Mouse (Mus musculus): ENCODE data around the gene Dlst. TPM values are rescaled to one million over a fixed set of nuclear protein-coding genes. Genes with fewer than 3 reads are reported as not detected.

Dlst gene
- total RNA-seq (2021) = 100 to 1,000 TPM; 681 to 829 TPM

GRCm38 (mm10) chr12:85110698-85111592, at the start of gene Dlst, which contains the start of gene Prox2:
Gene Dlst (plus strand): TSS chr12:85110833.
Gene Prox2 (minus strand): TSS chr12:85110759.
- peak; percentile 89 to 93 for DNase-seq
- intact Hi-C loops (cut with DNase I) = loop anchor here (5.0 kb wide), 1 partner anchor 114 kb away; the partner anchor contains the start of gene Ylpm1

DNA sequence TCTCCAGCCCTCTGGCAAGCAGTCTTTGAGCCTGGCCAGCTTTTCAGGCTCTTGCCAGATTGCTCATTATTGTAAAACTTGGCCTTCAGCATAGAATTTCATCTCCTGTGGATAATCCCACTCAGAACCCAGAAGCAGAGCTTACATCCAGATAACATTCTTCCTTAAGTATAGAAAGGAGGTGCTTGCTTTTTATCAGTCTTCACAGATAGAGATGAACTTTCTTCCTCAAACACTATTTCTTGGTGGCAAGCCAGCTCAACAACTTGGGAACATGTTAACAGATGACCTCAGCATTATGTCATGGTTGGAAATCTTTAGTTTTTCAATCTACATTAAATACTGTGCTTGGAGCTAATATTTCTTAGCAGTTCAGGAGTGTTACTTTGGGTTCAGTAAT, 39.6 kb upstream of the Dlst start:
- intact Hi-C loops (cut with DNase I) = no loop called here

DNA sequence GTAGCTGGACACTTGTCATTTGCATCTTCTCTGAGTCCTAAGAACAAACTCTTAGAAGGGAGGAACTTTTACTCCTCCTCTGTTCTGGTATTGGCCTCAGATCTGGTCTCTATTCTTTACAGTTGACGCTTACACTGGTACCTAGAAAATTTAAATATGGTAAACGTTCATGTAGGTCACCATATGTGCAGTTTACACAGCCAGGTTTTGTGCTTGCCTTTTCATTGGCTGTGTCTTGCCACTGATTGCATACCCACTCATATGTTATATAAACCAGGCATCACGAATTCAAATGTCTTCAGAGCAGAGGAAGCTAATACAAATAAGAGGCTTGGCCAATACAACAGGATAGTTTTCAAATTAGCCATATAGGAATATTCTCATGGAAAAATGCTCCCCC, 33.5 kb upstream of the Dlst start:
- DNase-seq = no peak
- intact Hi-C loops (cut with DNase I) = no loop called here

More for the DNA sequence above, 39.6 kb upstream of the Dlst start:
- DNase-seq = no peak

GRCm38 (mm10) chr12:85084257-85084656, 26.4 kb upstream of the Dlst start:
- intact Hi-C loops (cut with DNase I) = no loop called here
- DNase-seq = no peak

DNA sequence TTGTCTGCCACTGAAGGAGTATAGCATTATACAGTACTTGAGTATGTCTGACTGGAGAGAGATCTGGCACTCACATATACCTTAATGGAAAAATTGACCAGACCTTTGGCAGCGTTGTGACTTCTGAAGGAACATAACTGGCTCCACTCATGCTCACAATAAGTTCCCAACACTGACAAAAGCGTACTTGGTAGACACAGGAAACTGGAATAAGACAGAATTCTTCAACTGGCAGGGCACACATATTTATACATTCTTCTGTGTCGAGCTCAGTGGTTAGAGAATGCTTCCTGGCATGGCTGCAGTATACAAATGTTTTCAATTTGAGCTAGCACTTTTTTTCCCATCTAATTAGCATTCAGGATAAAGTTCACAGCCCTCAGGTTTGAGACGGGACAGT, 25.7 kb upstream of the Dlst start:
- DNase-seq = no peak
- intact Hi-C loops (cut with DNase I) = no loop called here

- intact Hi-C loops (cut with DNase I) = no loop called here
- DNase-seq = no peak
These were observed 22.8 kb upstream of the Dlst start for GRCm38 (mm10) chr12:85087845-85088244.

DNA sequence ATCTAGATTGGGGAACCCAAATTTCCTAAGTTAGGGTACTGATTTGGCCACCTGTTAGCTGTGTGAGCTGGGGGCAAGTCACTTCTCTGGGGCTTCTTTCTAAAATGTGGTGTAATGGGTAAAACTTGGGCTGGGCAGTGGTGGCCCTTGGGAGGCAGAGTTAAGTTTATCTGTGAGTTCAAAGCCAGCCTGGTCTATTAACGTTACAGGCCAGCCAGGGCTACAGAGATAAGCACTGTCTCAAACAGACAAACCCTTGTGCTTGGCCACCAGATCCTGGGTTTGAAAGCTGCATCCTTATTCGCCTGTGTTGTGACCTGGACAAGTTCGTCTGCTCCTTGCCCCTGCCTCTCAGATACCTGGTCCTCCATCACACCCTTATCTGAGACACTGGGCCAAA, 19.4 kb upstream of the Dlst start:
- DNase-seq = no peak
- intact Hi-C loops (cut with DNase I) = loop anchor here (5.0 kb wide), 1 partner anchor 51 kb away; no protein-coding TSS in a partner anchor

- DNase-seq = peak; percentile 76 to 79
- intact Hi-C loops (cut with DNase I) = loop anchor here (1.0 to 5.0 kb wide), 2 partner anchors 50 to 213 kb away; no protein-coding TSS in a partner anchor
These were observed 18.4 kb upstream of the Dlst start for GRCm38 (mm10) chr12:85092214-85092613.

DNA sequence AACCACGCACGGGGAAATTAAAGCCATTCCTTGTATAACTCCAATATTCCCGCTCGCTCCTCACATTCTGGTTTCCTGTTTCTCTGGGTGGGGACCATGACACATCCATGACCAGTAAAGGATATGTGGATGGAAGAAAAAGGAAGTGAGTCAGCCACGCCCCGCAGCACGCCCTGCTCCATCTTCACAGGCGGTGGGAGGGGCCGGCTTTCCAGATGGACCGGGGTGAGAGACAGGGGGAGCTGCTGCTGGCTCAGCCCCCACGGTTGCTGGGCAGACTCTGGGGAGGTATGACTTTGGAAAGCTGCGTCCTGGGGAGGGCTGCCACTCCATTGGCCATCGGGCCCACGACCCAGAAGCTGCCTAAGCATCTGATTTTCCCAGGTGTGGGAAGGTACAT, 16.6 kb upstream of the Dlst start:
- peak; percentile 55 to 58 for DNase-seq
- intact Hi-C loops (cut with DNase I) = loop anchor here (5.0 kb wide), 1 partner anchor 48 kb away; no protein-coding TSS in a partner anchor

GRCm38 (mm10) chr12:85094706-85095105, 15.9 kb upstream of the Dlst start:
- DNase-seq = peak; percentile 27 to 50
- intact Hi-C loops (cut with DNase I) = loop anchor here (5.0 kb wide), 1 partner anchor 48 kb away; no protein-coding TSS in a partner anchor

GRCm38 (mm10) chr12:85095146-85095545, 15.5 kb upstream of the Dlst start:
- intact Hi-C loops (cut with DNase I) = no loop called here
- DNase-seq = no peak

DNA sequence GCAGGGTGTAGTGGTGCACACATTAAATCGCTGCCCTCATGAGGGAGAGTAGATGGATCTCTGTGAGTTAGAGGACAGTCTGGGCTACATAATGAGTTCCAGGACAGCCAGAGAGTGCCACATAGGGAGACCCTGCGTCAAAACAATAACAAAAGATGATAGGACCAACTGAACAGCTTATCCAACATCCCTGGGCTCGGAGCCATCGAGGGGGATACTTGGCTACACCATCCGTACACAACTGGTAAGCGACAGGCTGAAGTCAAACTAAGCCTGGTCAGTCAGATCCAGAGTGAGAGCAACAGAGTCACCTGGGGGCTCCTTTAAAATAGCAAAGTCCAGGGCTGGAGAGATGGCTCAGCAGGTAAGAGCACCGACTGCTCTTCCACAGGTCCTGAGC, 14.8 kb upstream of the Dlst start:
- intact Hi-C loops (cut with DNase I) = no loop called here
- DNase-seq = no peak

DNA sequence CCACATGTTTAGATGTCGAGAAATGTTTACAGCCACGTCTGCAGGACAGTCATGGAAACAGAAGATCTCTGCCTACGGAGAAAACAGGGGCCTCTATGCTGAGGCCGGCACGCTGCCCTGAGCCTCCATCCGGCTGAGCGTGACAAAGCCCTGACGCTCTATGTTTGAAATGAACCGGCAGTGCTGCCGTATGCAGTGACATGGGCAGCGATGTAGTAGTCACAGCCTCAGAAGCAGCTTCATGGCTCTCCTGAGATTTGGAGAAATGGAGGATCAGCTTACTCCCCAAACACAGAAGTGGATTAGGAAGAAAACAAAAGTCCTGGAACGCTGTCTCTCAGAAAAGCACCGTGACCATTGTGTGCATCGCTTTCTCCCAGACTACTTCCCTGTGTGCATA, 9.6 kb upstream of the Dlst start:
- DNase-seq = no peak
- intact Hi-C loops (cut with DNase I) = no loop called here

DNA sequence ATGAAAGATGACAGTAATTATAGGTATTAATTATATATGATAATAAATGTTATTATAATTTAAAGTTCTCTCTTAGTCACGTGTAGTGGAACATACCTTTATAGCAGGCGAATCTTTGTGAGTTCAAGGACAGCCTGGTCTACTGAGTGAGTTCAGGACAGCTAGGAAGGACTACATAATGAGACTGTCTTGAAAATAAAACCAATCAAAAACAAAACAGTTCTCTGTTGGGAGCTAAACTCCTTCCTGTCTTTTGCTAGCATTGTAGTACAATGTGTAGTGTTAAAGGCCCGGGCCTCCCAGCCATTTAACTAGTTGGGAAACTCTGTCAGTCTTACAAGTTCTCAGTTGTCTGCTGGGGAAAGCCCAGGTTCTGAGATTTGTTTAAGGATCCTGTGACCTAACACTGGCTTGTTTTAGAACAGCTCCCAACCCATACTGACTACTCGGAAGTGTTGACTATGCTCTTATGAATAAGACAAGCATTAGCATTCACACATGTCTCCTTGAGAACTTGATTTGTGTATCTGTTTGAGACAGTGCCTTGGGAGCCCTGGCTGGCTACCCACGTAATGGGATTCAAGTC, 9.0 kb upstream of the Dlst start:
- intact Hi-C loops (cut with DNase I) = no loop called here
- DNase-seq = no peak

DNA sequence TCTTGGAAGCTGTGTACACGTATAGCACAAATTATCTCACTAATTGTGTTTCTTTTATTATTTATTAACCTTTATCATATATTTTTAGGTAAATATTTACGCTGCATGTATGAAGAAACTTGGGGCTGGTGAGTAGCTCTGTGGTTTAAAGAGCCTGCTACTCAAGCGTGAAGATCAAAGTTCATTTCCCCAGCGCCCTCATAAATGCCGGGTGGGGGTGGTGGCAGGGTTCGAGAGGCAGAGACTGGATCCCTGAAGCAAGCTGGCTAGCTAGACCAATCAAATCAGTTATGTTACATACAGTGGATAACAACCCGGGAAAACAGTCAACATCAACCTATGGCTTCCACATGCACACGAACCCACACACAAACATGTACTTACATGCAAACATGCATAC, 7.5 kb upstream of the Dlst start:
- intact Hi-C loops (cut with DNase I) = no loop called here
- DNase-seq = no peak

DNA sequence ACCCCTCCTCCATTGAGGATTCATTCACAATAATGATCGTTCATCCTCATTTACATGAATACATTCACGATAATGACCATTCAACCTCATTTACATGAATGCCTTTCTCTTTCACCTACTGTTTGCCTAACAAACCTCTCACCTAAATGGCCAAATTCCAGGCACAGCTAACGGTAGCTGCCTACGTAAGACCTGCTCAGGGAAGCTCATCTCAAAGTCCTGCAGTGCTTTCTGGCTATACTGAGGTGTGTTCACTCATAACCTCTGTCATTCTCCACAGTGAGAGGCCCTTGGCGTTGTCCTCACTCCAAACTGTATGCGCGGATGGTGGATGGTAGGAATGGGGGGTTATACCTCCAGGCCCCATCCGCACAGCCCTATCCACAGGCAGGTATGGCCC, 5.8 kb upstream of the Dlst start:
- DNase-seq = no peak
- intact Hi-C loops (cut with DNase I) = no loop called here

GRCm38 (mm10) chr12:85106292-85106691, 4.3 kb upstream of the Dlst start:
- no peak for DNase-seq
- intact Hi-C loops (cut with DNase I) = no loop called here

- intact Hi-C loops (cut with DNase I) = no loop called here
- DNase-seq = no peak
These were observed 2.0 kb upstream of the Dlst start for GRCm38 (mm10) chr12:85108643-85109042.

DNA sequence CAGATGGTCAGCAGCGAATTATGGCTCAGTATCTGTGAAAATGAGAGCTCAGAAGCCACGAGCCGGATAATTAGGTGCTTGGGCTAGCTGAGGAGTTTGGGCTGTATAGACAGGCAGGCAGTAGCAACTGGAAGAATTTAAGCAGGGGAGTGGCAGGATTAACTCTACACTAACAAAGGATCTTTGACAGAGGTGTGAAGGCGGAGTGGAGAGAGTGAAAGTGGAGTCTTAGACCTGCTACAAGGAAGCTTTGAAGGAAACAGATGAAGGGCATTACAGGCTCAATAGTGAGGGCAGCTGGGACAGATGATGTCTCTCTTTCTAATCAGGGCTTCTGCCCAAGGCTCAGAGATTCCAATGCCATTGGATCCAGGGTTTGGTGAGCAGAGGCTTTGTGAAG, 1.2 kb upstream of the Dlst start:
- no peak for DNase-seq
- intact Hi-C loops (cut with DNase I) = no loop called here

- DNase-seq = no peak
- intact Hi-C loops (cut with DNase I) = loop anchor here (5.0 kb wide), 1 partner anchor 113 kb away; the partner anchor contains the start of gene Ylpm1
These were observed 479 bp upstream of the Dlst start for GRCm38 (mm10) chr12:85110011-85110697.

Measured in heart, postnatal 36 days (tissue).